9 mouse cellular contexts compared by ENCODE assay signal in genomic region chr1:133834309-133834708, GRCm38 (mm10). TPM values are rescaled to one million over a fixed set of nuclear protein-coding genes. Genes with fewer than 3 reads are reported as not detected.
DNase-seq lines count a peak whose midpoint lies in the region; ATAC-seq and TF ChIP-seq lines count a peak whose summit lies in the region.
"Had no signal": no experiment of that assay in that cellular context is flagged by ENCODE, and none has a peak within 500 bp of the region (broad histone marks: within the 10 kb centered on the region; RNA-seq: fewer than 3 reads in every experiment).

No protein-coding gene starts in this region.

- peaks cover 8% of the 10 kb centered on the region; the same call in 1 of the 2 replicates for H3K4me1 ChIP-seq in stomach, embryonic 15.5 days
- H3K4me1 ChIP-seq in thymus, adult 2 months (replicated peaks; ENCODE audit: control insufficient read depth, insufficient read depth, low read length), result no peaks in the 10 kb centered on the region

- no peak overlapping the region for H3K9ac ChIP-seq in stomach, embryonic 15.5 days
- H3K9ac ChIP-seq: embryonic facial prominence, embryonic 12.5 days had no signal

- H3K4me3 ChIP-seq in stomach, embryonic 15.5 days (replicated peaks), result no peak overlapping the region
- H3K4me3 ChIP-seq in thymus, adult 2 months (ENCODE audit: control insufficient read depth, insufficient read depth, low read length), result no peak overlapping the region
- H3K4me3 ChIP-seq: embryonic facial prominence, embryonic 12.5 days had no signal

- TF ChIP-seq POLR2A in thymus, adult 2 months (IDR thresholded peaks at IDR 0.05; ENCODE audit: control insufficient read depth, extremely low read depth, insufficient read depth, low read length, poor library complexity), result no peak

- H3K27ac ChIP-seq in stomach, embryonic 15.5 days, result peak overlapping the region; percentile 23
- H3K27ac ChIP-seq in thymus, adult 2 months (ENCODE audit: control insufficient read depth, insufficient read depth, low read length), result no peak overlapping the region
- H3K27ac ChIP-seq: embryonic facial prominence, embryonic 12.5 days had no signal

- 43% methylated on average over 6 of the region's 6 CpGs for WGBS in stomach, embryonic 15.5 days
- WGBS in thymus, adult 2 months, result 94% methylated on average over 6 of the region's 6 CpGs

- TF ChIP-seq CTCF in thymus, adult 2 months (IDR thresholded peaks at IDR 0.05; ENCODE audit: borderline replicate concordance, control insufficient read depth, extremely low read depth, insufficient read depth, low read length, poor library complexity), result no peak

- H3K4me2 ChIP-seq in stomach, embryonic 15.5 days, result no peak overlapping the region
- H3K4me2 ChIP-seq: embryonic facial prominence, embryonic 12.5 days had no signal

- H3K27me3 ChIP-seq in stomach, embryonic 15.5 days (replicated peaks), result no peaks in the 10 kb centered on the region
- no peaks in the 10 kb centered on the region for H3K27me3 ChIP-seq in thymus, adult 2 months (ENCODE audit: control insufficient read depth, insufficient read depth, low read length)
- H3K27me3 ChIP-seq: embryonic facial prominence, embryonic 12.5 days had no signal

- H3K36me3 ChIP-seq in stomach, embryonic 15.5 days, result no peaks in the 10 kb centered on the region
- no peaks in the 10 kb centered on the region for H3K36me3 ChIP-seq in thymus, adult 2 months (ENCODE audit: control insufficient read depth, insufficient read depth, low read length)
- H3K36me3 ChIP-seq: embryonic facial prominence, embryonic 12.5 days had no signal

- peak; percentile 41; the same call in 1 of the 2 replicates for ATAC-seq in stomach, embryonic 15.5 days (ENCODE audit: insufficient read depth, low FRiP score, low read depth)

- no peaks in the 10 kb centered on the region for H3K9me3 ChIP-seq in stomach, embryonic 15.5 days
- H3K9me3 ChIP-seq: embryonic facial prominence, embryonic 12.5 days had no signal

- DNase-seq in layer of hippocampus, adult 9-11 months, result peak; percentile 16
- DNase-seq in layer of hippocampus, postnatal 25 days (ENCODE audit: extremely low spot score in 1 of 2, low spot score in 1 of 2), result no peak
- peak; percentile 83 to 84 for DNase-seq in adrenal gland, postnatal 36 days
- DNase-seq in kidney, adult 9 months, result peak; percentile 22
- no peak for DNase-seq in thymus, adult 2 months
- DNase-seq in cerebellum, postnatal 36 days, result no peak
- DNase-seq in right cerebral cortex, postnatal 10 days (ENCODE audit: low spot score in 2 of 2), result no peak

RNA-seq across cellular contexts. Expression of gene Atp2b4, which starts 33.5 kb away (rescaled TPM):
- total RNA-seq in layer of hippocampus, postnatal 25 days (2021), result 10 to 100 TPM; 67.6 to 79.3 TPM
- total RNA-seq in adrenal gland, postnatal 36 days (2021), result 10 to 100 TPM; 21.8 to 34.7 TPM
- 21.5 and 22.0 TPM in 2 replicates for polyA plus RNA-seq in stomach, embryonic 15.5 days (2015; fragmentation: Nextera tagmentation; extraction: Ambion mirVana)
- 4.0 and 4.1 TPM in 2 replicates for polyA plus RNA-seq in thymus, adult 2 months (2012; rRNA removed)

Comparison
In these comparisons a context has a peak if more than half of its experiments do, and no peak if none do; other contexts are left out.
1. DNase-seq: peak in layer of hippocampus, adult 9-11 months (single experiment), adrenal gland, postnatal 36 days (2 of 2) and kidney, adult 9 months (single experiment); none in layer of hippocampus, postnatal 25 days (0 of 2), thymus, adult 2 months (single experiment), cerebellum, postnatal 36 days (0 of 2) and right cerebral cortex, postnatal 10 days (0 of 2).